Mouse (Mus musculus) inflammation-experienced regulatory T-cells (primary cell): Measurements from ENCODE around the gene Olfr787. TPM values are rescaled to one million over a fixed set of nuclear protein-coding genes. Genes with fewer than 3 reads are reported as not detected.

ENCODE experiments used
- polyA plus RNA-seq, 2 experiments: library from polyadenylated mRNA; unstranded; fragments of 100-300 nt; shearing (Covaris generic); gene quantifications; one replicate each; pipeline ENCODE4 v1.2.1; 2017

Gene Olfr787
- polyA plus RNA-seq, result 1 to 10 TPM in 1 of 2 experiments, under 1 TPM in 1; 0.14 to 1.8 TPM

DNA sequence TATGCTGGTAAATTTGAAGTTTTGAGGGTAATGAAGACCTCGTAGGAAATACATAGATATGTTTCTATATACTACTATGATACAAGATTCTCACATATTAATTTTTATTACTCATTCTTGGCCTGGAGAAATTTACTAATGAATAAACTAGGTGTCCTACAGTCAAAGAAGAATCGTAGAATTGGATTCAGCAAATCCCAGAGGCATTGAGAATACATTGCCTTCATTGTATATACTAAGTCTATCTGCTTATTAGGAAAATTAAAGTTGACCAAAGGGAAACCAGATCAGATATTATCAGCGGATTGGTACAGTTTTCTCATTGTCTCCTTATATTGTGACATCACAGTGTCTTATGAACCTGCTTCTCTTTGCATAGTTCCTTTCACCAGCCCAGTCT lies at the start of gene Olfr787:
Olfr787 (plus strand) TSS at position 301 of the 400 bp plus-strand sequence.

DNA sequence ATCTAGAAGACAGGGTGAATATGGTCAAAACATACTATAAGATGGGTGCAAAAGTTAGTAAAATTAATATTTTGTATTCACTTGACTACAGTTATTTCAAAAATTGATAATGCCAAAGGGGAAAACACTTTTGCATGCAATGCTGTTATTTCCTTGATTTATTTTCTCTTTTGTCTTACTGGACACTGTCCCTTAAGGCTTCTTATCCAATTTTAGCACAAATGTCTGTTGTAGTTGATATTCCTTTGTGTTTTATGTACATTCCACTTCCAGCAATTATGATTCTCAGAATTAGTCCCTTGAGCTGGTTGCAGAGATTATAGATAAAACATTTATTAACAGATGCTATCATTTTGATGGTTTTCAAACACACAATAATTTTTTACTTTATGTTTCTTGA lies 34.7 kb upstream of the Olfr787 start, which contains the start of gene Olfr786:
Olfr786 (plus strand) TSS at position 301 of the 400 bp plus-strand sequence.

DNA sequence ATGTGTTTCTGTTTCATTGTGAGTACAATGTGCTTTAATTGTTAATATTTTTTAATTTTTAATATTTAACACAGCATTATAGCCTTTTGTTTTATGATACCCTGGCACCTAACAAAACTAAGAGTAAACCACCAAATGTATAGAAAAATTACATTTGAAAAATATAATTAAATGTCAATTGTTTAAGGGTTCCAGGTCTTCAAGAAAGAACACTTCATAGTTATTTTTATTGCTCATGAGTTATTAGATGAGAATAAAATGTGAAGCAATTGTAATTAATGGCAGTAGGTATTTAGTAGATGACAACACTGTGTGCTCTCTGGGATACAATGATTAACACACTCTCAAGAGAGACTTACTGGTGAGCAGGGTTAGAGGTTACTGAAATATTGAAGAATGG lies 9.0 kb downstream of the Olfr787 start, which contains the start of gene Olfr788:
Olfr788 (plus strand) TSS at position 301 of the 400 bp plus-strand sequence.

DNA sequence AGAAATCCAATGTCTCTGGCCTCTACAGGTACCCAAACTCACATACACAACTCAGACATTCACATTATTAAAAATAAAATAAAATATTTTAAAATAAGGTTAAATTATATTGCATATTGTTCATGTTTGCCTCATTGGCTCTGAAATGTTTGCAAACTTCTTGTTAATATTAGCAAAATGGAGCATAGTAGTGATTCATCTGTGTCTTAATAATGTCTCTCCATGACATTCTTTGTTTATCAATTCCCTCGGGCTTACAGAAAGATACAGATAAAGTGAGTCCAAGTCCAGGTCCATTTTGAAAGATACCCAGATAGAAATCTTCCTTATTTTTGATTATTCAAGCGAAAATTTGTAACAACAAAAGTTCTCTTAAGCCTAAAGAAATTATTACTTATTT lies 22.8 kb downstream of the Olfr787 start, which contains the start of gene Olfr789:
Olfr789 (plus strand) TSS at position 301 of the 400 bp plus-strand sequence.

DNA sequence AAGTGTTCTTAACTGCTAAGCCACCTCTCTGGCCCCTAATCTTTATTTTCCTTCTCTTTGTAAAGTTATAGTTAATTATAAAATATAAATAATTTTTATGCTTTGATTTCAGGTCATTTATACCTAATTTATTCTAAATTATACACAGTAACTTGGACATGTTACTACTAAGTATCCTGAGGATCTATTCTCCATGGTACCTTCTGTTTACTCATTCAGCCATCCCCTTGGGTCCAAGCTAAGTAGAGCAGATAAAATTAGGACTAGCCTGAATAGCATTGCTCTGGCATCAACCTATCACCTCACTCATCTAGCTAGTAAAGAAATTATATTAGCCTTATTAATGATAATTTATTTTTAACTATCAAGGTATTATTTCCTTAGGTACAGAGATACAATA lies 36.5 kb downstream of the Olfr787 start, which contains the start of gene Olfr790:
Olfr790 (plus strand) TSS at position 301 of the 400 bp plus-strand sequence.

Other genes with a start within 250 kb of the Olfr787 start
- gene Olfr774, start 225.7 kb upstream of the Olfr787 start, polyA plus RNA-seq, result not detected
- not detected for gene Olfr775, start 213.4 kb upstream of the Olfr787 start, polyA plus RNA-seq
- not detected for gene Olfr776, start 202.7 kb upstream of the Olfr787 start, polyA plus RNA-seq
- gene Olfr777, start 190.4 kb upstream of the Olfr787 start, polyA plus RNA-seq, result not detected
- gene Olfr780, start 143.7 kb upstream of the Olfr787 start, polyA plus RNA-seq, result under 1 TPM; 0.05 to 0.34 TPM
- under 1 TPM in 1 of 2 experiments, not detected in 1; 0.22 TPM for gene Olfr781, start 133.0 kb upstream of the Olfr787 start, polyA plus RNA-seq
- not detected for gene Olfr782, start 113.0 kb upstream of the Olfr787 start, polyA plus RNA-seq
- gene Olfr784, start 77.8 kb upstream of the Olfr787 start, polyA plus RNA-seq, result under 1 TPM in 1 of 2 experiments, not detected in 1; 0.12 TPM
- gene Olfr785, start 56.4 kb upstream of the Olfr787 start, polyA plus RNA-seq, result under 1 TPM in 1 of 2 experiments, not detected in 1; 0.69 TPM
- gene Olfr786, start 34.6 kb upstream of the Olfr787 start, polyA plus RNA-seq, result not detected
- under 1 TPM in 1 of 2 experiments, not detected in 1; 0.04 TPM for gene Olfr788, start 9.1 kb downstream of the Olfr787 start, polyA plus RNA-seq
- gene Olfr789, start 22.9 kb downstream of the Olfr787 start, polyA plus RNA-seq, result under 1 TPM in 1 of 2 experiments, not detected in 1; 0.06 TPM
- gene Olfr790, start 36.6 kb downstream of the Olfr787 start, polyA plus RNA-seq, result not detected
- gene Olfr791, start 59.9 kb downstream of the Olfr787 start, polyA plus RNA-seq, result under 1 TPM in 1 of 2 experiments, not detected in 1; 0.48 TPM
- gene Olfr792, start 77.3 kb downstream of the Olfr787 start, polyA plus RNA-seq, result under 1 TPM in 1 of 2 experiments, not detected in 1; 0.31 TPM
- gene Olfr794, start 105.8 kb downstream of the Olfr787 start, polyA plus RNA-seq, result not detected
- not detected for gene Olfr796, start 150.7 kb downstream of the Olfr787 start, polyA plus RNA-seq
- 1 to 10 TPM in 1 of 2 experiments, under 1 TPM in 1; 0.13 to 1.1 TPM for gene Olfr798, start 166.1 kb downstream of the Olfr787 start, polyA plus RNA-seq
- gene Olfr799, start 175.6 kb downstream of the Olfr787 start, polyA plus RNA-seq, result under 1 TPM in 1 of 2 experiments, not detected in 1; 0.43 TPM
- gene Olfr800, start 195.8 kb downstream of the Olfr787 start, polyA plus RNA-seq, result not detected
- 1 to 10 TPM in 1 of 2 experiments, under 1 TPM in 1; 0.27 to 2.8 TPM for gene Olfr801, start 212.0 kb downstream of the Olfr787 start, polyA plus RNA-seq
- gene Olfr802, start 226.3 kb downstream of the Olfr787 start, polyA plus RNA-seq, result under 1 TPM in 1 of 2 experiments, not detected in 1; 0.13 TPM
- not detected for gene Olfr803, start 232.4 kb downstream of the Olfr787 start, polyA plus RNA-seq
- under 1 TPM; 0.02 to 0.07 TPM for gene Olfr804, start 241.3 kb downstream of the Olfr787 start, polyA plus RNA-seq